Mouse (Mus musculus) ovary, postnatal 14 days (tissue): ENCODE data around the gene Best1.
A peak's percentile ranks its signal among the peaks of the same experiment; 100 is the strongest.
"Not testable (repeated sequence)": the region's sequence is repeated elsewhere in the genome, so short reads cannot be mapped to it uniquely, and the experiment has no call there.

ENCODE experiments used
- DNase-seq: peaks from one replicate; pipeline ENCODE4 v3.0.0; 2022; ENCODE audit warnings: low spot score

The Best1 gene

DNA sequence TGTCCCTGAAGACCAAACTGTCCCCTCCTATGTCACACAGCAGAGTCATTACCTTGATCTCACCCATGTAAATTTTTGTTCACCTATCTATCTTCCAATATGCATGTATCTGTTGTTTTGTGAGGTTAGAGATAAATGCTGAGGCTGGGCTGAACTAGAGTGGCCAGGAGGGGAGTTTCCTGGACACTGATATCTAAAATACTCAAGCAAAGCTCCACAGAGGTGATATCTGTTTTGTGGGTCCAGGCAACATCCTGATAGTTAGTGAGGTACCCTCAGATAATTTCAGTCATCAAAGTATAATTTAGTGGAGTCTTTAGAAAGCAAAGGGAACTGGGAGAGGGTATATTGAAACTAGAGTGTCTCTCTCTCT, 11.6 kb downstream of the Best1 start:
- no peak for DNase-seq

GRCm38 (mm10) chr19:9989171-9989883, 12.1 kb downstream of the Best1 start:
- no peak for DNase-seq

DNA sequence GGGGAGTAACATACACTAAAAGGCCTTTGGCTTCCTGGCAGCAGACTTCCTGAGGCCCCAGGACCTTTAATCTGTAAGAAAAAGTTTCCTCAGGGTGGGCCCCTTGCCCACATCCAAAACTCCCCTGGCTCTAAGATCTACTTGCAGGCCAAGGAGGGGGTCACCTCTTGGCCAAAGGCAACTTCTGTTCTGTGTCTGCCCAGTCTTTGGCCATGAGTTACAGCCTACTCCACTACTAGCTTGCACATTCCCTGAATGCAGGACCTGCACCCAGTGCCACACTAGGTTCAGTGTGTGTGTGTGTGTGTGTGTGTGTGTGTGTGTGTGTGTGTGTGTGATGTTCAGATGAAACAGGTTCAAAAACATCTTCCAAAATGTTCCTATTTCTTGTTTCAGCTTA, 13.8 kb downstream of the Best1 start:
- no peak for DNase-seq

- no peak for DNase-seq
Measured at GRCm38 (mm10) chr19:9987192-9987591, 14.2 kb downstream of the Best1 start.

- no peak for DNase-seq
Measured at GRCm38 (mm10) chr19:9985900-9986421, 15.5 kb downstream of the Best1 start.

DNA sequence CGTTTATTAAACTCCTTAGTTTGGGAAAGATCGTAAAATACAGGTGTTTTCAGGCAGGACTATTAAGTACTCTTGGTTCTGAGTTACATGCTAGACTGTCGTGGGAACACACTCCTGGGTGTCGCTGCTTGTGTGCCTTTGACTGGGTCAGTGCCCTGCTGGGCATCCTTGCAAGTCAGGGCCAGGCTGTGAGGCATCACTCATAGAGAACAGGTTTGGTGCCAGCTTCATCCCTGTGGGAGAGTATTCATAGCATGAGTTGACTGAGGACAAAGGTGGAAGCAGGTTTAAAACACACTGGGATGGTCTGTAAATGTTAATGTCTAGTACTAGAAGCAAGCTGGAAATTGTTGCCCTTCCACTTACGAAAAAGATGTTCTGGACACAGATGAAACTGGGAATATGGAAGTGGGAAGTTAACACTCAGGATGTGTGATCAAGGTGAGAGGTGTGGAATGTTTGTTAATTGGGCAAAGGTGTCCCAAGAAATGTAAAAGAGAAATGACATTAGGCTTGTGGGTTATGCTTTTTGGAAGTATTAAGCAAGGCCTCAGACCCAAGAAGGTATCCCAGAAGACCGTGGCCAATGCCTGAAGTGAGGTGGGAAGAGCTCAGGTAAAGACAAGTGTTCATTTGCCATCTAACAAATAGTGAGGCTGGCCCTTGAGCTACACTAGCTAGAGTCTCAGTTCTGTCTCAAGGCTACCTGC, 16.1 kb downstream of the Best1 start:
- DNase-seq, result no peak

GRCm38 (mm10) chr19:9984111-9985055, 17.1 kb downstream of the Best1 start:
- DNase-seq, result no peak

DNA sequence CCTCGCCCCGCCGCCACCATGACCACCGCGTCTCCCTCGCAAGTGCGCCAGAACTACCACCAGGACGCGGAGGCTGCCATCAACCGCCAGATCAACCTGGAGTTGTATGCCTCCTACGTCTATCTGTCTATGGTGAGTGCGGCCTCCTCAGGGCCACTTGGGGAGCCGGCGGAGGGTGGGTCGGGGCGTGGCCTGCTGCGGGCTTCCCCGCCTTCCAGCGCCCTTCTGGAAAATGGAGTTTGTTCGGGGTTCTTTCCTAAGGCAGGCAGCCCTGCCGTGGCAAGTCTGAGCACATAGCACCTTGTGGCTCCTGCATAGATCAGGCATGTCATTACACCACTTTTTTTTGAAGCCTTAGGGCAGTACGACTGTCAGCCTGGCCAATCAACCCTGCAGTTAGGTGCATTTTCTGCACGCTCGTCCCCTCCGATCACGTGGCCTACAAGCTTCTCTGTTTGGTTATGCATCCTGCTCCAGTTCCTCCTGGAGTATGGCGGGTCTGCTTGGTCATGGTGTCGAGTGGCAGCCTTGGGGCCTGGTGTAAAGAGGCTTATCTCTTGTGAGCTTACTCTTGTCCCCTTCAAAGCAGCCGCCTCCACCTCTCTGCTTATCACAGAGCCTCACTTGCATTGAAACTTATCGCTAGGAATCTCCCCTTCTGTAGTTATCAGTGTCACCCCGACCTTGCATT, 18.4 kb downstream of the Best1 start:
- DNase-seq, result peak; percentile 61

- peak; percentile 91 for DNase-seq
Measured at GRCm38 (mm10) chr19:9982151-9982851, 19.1 kb downstream of the Best1 start.

GRCm38 (mm10) chr19:9981621-9982020, 19.8 kb downstream of the Best1 start:
- no peak for DNase-seq

- DNase-seq, result no peak
Measured at GRCm38 (mm10) chr19:9980258-9980657, 21.2 kb downstream of the Best1 start, which contains the start of gene Fth1. Gene Fth1, plus strand, starts transcription at chr19:9980598.

- DNase-seq, result no peak
Measured at GRCm38 (mm10) chr19:9979156-9979555, 22.3 kb downstream of the Best1 start.

DNA sequence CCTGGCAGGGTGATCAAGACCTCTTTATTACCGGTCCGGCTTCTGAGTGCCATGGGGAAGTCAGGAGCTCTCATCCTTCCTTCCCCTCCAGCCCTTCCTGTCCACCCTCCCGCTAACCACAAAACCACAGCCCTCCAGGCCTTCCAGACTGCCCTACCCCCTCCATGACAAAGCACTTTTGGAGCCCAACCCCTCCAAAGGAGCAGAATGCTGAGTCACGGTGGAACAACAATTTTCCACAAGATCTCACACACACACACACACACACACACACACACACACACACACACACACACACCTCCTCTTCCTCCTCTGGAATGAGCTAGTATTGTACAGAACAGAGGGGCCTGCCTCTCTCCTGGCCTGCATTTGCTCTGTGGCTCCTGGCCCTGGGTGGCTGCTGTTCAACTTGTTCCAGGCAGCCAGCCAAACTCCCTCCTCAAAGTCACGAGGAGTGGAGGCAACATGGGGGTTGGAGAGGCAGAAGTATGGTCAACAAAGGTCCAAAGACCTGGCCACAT, 22.9 kb downstream of the Best1 start:
- DNase-seq, result peak; percentile 68

- DNase-seq, result no peak
Measured at GRCm38 (mm10) chr19:9977085-9977484, 24.3 kb downstream of the Best1 start.

DNA sequence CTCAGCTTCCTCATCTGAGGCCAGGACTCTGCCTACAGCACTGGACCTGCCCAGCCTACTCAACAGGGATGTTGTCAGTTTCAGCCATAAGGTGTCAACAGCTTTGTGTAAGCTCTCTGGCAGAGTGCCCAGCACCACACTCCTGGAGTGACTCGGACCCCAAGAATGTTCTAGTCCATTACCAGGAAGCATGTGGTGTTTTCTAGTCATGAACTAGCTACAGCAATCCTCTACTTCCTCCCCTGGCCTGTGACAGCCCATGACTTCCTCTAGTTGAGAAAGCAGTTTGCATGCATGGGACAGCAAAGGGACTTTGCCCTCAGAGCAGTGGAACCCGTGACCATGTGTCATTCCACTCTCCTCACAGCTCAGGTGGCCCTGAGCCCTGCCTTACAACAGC, 26.6 kb downstream of the Best1 start:
- not testable (repeated sequence) for DNase-seq

- DNase-seq, result no peak
Measured at GRCm38 (mm10) chr19:9968081-9968787, 33.2 kb downstream of the Best1 start.

- no peak for DNase-seq
Measured at GRCm38 (mm10) chr19:9966096-9966867, 35.2 kb downstream of the Best1 start.

DNA sequence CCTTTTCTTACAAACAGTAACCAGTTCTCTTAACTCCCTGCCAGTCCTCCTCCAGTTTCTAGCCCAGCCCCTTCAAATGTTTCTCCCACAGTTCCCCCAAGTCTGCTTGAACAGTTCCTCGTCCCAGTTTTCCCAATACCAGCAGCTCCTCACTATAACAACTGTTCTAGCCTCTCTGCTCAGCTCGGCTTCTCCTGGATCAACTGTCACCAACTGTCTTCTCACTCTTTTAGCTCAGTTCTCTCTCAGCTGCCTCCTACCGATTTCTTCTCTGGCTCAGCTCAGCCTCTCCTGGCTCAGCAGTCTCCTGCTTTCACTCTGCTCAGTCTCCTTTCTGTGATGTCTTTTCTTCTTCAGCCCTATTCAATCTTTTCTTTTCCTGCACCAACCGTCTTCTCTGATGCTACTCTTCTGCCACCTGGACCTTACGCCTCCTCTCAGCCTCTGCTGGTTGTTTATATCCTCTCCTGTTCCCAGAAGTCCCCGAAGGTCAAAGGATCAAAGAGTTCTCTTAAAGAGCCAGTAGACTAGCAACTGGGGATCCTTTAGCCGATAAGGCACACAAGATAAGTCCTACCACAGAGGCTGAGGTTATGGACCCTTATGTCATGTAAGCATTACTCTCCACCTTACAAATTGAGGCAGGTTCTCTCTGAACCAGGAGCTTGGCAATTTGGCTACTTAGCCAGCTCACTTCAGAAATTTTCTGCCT, 37.1 kb downstream of the Best1 start:
- DNase-seq, result no peak

- no peak for DNase-seq
Measured at GRCm38 (mm10) chr19:9960769-9961168, 40.7 kb downstream of the Best1 start.
